Mouse (Mus musculus): ENCODE results near the gene Itgb8.
A peak's percentile ranks its signal among the peaks of the same experiment; 100 is the strongest.

The Itgb8 gene

DNA sequence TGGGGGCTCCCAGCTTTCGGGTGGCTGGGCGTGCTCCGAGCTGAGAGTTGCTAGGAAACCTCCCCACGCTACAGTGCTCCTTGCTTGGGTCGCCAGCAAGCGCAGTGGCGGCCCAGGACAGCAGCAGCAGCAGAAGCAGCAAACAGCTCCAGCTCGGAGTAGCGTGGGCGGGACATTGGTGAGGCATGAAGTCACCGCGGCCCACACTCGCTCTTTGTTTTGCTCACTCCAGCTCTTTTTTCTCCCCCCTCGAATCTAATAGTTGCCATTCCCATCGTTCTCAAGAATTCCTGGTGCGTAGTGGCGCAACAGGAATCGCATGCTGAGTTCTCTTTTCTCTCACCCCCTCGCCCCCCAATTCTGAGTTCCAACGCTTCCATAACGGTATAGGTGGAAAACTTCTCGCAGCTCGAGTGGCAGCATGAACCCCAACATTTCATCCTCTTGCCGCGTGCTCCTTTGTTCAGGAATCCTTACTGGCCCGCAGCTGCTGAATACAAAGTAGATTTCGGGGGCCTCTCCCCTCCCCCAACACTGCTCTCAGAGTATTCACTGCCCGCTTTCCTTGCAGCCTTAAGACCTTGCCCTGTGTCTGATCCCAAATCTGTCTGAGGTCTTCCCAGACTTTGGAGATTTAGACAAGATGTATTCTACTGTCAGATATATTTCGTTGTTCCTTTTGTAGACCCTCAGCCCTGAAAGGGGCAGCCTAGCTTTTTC, at the start of gene Itgb8:
Gene Itgb8 (minus strand): TSS at position 107 of the 720 bp plus-strand sequence.
- DNase-seq = peak; percentile 7 to 31

DNA sequence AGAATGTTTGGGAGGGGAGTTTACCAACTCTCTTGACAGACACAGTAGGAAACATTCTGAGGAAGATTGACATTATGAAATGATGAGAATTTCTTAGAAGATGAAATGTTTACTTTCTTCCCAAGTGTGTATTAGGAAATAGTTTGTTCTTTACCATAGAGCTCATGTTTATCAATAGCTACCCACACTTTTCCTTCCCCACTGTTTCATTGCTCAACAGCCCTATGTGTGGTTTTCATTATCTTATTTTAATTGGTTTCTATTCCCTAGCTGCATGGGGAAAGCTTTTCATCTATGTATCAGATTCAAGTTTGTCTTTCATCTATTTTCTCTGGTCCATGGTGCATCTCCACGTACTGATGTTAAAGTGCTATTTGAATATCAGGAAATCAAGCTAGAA, 37.7 kb upstream of the Itgb8 start:
- no peak for DNase-seq

DNA sequence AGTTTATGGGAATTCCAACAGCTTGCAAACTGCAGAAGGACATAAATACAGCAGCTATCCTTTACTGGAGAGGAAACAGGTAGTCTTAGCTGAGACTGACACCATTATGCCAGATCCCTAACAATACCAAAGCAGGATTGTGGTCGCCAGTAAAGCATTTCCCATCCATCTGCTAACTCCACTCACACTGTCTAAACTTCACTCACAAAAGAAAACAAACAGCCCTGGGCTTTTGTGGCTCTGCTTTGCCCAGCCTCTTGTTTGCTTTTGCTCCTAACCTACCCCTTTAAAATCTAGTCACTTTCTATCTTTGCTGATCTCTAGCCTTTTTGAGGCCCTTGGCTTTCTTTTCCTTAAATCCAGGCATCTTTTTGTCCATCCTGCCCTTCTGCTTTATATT, 35.0 kb upstream of the Itgb8 start:
- no peak for DNase-seq

DNA sequence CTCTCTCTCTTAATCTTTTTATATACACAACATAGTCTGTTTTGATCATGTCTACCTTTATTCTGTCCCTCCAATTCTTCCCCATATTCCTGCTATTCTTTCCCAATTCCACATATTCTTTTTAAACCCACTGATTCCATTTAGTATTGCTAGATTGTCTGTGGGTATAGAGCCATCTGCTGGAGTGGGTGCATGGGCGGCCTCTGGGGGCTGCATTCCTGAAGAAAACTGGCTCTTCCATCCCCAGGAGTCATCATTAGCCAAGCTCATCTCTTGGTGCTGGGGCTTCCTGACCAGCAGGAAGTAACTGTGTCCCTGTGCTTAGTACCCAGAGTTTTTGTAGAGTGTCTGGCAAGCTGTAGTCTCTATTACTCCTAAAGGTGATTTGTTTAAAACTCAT, 33.4 kb upstream of the Itgb8 start:
- no peak for DNase-seq

DNA sequence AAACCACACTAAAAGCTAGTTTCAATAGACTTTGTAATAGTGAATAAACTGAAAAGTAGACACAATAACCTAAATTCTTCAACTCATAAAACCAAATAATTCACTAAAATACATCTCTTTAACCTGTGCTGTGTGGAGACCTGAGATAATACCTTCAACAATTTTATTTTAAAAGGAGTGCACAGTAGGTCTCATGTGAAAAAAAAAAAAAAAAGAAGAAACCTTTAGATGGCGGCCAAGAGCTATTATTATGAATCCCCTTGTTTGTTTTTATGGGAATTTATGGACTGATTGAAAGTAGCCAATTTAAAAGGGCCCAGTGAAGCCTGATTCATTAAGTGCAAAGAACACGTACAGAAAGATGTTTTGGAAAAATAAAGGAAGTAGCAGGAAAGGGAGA, 31.4 kb upstream of the Itgb8 start:
- no peak for DNase-seq

DNA sequence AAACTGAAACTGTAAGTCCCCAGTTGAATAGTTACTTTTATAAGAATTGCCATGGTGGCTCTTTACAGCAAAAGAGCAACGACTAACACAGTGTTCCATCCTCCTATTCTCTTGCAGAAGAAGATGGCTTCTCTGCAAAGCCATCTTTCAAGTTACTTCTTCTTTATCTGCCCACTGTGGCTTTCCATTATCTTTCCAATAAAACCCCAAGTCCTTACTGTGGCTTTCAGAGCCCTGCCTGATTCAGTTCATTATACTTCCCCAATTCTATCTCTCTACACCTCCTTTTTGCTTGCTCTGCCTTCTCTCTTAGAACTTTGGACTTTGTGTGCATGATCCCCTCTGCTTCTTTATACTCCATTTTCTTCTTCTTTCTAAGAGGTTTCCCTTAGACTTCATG, 30.1 kb upstream of the Itgb8 start:
- no peak for DNase-seq

DNA sequence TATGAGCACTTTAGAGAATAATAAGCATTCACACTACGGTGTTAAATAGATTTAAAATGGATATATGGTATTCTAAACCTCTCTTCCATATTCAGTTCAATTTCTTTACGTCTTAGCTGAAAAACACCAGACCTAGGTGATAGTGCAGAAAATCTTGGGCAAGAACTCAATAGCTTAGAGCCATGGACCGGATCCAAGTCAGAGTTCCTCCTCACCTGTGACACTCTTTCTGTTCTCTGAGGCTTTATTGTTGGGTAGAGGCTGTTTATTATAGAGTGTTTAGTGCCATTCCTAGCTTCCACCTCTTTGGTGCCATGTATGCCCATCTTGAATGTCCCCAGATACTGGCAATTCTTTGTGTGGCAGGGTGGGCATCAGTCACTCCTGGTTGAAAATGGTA, 25.9 kb upstream of the Itgb8 start:
- DNase-seq = no peak

DNA sequence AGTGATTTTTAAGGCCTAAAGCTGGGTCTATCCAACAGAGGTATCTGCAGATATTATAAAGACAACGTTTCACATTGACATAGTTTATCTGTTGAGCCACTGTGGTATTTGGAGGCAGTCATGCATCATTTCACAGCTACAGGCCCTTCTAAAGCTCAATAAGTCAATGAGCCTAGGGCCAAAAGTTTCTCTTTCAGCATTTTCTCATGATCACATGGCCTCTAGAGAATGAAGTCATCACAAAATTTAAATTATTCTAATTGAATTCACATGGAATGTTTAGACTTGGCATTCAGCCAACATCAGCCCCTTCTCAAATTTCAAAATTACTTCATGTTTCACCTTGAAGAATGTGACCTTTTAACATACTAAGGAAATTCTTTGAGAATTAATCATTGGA, 10.0 kb upstream of the Itgb8 start:
- DNase-seq = no peak

DNA sequence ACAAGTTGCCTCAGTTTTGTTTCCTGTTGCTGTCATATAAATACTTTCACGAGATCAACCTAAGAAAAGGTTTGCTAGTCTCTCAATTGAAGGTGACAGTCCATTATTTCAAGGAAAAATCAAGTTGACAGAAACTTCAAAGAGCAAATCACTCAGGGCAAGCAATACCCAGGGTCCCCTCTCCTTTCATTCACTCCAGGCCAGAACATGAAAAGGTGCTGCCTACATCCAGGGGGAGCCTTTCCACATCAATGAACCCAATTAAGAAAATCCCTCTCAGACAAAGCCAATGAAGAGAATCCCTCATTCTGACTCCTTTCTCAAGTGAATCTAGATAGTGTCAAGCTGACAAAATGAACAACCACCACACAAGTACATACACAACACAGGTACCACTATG, 2.5 kb upstream of the Itgb8 start:
- no peak for DNase-seq

DNA sequence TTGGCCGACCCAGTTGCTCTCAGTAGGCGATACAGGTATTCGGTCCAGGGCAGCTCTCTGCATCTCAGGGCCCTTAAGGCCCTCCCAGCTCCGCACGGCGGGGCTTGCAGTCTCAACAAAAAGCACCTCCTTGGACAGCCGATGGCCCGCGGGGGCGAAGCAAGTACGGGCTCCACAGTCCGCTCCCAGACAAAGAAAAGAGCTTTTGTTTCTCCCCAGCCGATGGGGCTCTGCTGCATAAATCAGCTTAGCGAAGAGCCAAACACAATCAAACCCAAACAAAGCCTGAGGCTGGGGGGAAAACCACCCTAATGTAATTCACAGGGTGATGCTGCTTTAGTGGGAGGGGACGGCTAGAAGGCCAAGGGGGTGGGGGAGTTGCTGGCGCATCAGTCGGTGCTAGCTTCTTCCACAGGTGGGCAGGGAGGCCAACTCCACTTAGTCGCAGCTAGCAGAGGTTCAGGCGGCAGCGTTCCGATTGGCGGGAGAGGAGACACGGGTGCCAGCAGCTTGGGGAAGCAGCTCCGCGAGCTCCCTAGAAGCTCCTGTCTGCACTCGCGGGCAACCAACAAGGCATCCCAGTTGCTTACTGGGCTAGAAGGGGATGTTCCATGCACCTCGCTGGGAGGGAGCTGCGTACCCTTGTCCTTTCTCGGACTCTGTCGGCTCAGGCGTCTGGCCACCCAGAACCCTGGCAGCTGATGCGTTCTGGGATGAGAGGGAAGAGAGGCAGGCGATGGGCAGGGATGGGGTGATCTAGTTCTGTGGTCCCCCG, 494 bp downstream of the Itgb8 start:
- peak; percentile 5 to 18 for DNase-seq

DNA sequence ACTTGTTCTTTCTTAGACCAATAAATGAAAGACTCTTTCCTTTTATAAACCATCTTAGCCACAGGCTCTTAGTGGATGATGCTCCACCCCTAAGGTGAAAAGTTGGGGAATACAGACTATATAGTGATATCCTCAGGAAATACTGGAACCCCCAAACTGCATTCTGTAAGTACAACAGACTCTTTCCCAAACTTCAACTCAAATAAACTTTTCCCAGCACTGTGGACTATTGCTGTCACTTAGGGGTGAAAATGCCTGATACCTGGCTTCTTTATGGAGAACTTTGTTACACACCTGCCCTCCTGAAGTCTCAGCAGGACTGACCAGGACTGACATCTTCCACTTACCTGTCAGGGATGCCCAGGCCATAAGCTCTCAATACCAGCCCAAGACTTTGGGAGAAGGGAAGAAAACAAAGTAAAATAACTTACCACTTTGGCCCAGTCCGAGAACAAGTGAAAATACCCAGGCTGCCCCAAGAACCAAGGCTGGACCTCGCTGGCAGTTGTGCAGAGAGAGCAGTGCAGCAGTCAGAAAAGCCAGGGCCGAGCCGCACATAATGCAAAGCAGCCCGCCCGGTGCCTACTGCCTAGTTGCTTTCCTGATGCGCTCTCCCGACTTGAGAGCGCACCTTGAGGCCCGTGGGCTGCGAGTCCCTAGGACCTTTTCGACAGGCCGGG, 1.2 kb downstream of the Itgb8 start:
- no peak for DNase-seq

DNA sequence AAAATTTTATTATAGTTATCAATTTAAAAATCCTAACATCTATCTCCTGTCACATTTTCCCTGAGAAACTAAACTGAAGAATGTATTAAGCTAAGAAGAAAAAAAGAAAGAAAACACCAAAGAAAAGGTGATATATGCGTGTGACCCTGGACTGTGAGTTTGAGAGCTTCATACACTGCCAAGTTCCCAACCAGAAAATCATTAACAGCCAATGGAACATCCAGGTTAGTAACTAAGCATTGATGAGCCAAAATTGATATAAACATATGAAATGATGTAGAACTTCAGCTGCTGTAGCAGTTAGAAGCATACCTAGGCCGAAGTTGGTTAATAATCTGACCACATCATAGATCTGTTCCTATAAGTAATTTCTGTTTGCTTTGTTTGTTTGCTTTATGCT, 6.8 kb downstream of the Itgb8 start:
- DNase-seq = no peak

DNA sequence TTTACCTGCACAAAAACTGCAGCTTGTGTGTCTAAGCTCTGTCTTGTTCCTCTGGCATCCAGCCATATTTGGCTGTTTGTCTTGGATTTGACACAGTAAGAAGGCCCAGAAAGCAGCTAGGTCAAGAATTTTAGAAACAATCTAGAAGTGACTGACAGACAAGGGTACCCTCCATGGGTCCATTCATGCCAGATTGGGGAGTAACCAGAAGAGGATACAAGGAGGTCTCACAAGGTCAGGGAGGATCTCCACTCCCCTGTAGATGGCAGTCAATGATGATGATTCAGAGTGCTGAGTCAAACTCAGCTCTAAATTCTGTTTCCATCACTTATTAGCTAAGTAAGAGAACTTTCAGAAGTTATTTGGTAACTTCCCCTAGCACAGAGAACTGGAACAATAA, 8.2 kb downstream of the Itgb8 start:
- no peak for DNase-seq

DNA sequence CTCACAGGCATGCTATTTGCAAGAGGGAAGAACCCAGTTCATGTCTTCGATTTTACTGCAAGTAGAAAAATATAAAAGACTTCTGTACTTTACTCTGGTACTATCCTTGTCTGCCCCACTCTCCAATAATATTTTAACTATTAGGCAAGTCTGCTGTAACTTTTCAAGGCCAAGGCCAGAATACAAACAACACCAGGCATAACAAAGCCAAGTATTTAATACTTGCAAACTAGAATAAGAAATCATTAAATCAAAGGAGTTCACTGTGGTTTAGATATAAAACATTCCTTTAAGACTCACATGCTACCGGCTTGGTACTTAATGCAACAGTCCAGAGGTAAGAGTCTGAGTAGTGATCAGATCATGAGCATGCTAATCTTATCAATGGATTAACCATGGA, 9.0 kb downstream of the Itgb8 start:
- DNase-seq = no peak

DNA sequence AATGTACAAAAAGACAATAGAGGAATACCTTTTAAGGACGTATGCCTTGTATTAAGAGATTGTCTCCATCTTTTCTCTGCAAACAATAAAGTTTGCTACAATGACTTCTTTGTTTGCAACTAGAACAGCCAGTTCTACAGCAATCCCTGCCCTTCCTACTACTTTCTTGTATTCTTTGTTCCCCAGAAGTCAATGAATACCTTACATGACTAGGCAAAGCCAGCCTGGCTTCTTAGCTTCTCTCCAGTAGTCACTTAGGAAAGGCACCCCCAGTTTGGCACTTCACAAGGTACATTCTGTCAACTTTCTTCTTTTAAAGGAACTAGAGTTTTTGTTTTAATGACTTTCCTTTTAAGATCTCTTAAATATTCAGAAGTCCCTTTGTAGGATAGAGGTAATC, 10.7 kb downstream of the Itgb8 start:
- no peak for DNase-seq

DNA sequence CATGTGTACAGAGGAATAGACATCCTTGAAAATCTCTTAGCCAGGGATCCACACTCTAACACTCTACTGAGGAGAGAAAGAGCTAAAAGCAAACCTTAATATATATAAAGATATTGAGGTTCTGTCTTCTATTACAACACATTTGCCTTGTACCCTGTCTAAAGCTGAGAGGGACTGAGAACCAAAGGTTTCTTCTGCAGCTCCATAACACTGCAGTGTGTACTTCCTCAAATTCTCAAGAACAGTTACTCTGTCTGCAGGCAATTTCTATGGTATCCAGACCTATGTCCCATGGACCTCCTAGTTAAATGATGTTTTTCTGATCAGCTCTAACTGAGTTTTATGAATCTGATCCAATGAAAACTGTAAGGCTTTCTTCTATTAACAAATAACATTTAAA, 13.9 kb downstream of the Itgb8 start:
- no peak for DNase-seq

DNA sequence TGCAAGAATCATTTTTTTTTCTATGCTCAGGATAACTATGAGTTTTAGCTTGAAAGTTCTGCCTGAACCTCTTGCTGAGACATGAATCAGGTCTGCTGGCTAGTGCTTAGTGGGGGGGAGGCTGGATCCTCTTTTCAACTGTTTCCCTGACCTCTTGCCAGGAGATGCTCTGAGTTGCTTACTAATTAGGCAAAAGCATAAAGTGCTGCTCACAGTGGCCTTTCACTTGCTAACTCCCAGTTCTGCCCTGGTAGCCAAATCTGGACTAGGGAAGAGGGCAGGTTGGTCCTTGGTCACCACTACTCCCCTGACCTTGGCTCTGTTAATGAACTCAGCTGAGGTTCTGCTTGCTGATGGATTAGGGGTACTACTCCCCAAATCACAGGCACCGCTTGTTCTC, 19.2 kb downstream of the Itgb8 start:
- DNase-seq = no peak

DNA sequence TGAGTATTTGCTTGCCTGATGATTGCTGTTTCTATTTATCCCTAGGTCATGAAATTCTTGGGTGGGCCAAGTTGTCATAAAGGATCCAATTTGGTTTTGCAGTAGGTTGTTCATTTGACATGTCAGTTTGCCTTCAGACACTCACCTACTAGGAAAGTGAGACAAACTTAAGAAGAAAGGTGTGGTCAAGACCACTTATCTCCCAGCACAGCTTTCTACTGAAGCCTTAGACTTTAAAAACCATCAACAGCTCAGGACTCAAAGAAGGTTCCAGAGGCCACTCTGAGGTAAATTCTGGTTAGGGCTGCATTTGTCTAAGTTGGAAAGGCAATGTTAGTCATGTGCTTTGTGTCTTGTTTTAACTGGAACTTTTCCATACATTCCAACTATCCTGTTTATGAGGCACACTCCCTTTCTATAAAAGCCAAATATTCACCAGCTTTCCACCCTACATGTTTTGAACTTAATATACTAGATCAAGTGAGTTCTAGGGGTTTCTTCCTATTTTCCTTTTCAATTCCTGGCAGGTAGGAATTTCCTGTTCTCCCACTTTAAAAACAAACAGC, 20.8 kb downstream of the Itgb8 start:
- no peak for DNase-seq

DNA sequence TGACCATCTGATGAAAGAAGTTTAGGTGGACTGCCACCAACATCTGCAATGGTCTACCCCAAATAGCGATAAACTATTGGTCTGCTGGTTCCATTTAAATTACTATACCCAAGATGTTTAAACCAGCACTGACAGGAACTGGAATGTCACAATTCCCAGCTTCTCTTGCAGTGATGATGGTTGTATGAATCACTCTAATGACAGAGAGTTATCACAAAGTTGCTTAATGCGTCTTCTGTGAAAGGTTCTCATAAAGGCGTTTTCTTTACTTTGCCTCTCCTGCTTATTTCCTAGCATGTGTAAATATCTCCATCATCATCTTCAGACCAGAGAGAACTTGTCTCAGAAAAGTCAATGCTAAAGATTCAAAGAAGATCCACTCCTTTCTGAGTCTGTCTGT, 23.4 kb downstream of the Itgb8 start:
- DNase-seq = no peak

DNA sequence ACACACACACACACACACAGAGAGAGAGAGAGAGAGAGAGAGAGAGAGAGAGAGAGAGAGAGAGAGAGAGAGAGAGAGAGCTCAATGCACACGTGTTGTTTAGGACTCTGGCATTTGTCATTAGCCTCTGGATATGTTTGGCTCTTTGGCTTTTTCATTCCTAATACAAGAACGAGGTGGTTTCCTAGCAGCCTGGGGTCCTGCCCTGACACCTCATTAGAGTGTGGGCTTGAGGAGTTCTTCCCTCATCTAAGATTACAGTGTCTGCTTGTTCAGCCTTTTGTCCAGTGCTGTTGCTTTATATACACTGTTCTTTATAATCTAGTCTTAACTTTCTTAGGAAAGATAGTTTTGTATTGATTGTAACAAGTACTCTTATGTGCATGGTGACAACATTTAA, 27.1 kb downstream of the Itgb8 start:
- DNase-seq = no peak

DNA sequence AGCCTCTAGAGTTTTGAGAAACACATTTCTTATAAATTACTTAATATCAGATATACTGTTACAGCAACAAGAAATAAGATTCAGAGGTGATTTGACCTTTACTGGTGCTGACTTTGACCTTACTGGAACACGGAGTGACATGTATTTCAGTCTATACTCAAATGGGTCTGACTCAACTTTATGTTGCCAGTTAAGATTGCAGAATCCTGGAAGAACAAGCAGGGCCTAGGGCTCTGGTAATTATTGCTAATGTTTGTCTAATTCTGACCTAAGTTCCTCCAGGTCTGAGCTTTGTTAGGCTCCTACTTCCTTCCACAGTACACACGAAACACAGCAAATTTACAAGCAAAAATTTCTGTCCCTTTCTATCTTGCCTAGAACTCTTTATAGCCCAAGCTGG, 28.0 kb downstream of the Itgb8 start:
- no peak for DNase-seq

DNA sequence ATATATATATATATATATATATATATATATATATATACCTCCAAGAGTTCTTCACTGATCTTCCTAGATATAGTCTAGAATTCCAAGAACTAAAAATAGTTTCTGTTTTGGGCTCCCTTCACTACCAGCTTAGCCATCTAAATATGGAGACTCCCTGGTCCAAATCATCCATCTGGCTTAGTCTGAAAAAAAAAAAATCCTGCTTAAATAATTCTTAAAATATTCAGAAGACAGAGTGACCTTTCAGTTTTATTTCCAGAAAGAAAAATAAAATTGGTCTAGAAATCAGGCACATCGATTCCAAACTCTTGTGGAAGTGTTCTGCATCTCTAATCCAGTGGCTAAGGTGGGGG, 28.6 kb downstream of the Itgb8 start:
- no peak for DNase-seq

DNA sequence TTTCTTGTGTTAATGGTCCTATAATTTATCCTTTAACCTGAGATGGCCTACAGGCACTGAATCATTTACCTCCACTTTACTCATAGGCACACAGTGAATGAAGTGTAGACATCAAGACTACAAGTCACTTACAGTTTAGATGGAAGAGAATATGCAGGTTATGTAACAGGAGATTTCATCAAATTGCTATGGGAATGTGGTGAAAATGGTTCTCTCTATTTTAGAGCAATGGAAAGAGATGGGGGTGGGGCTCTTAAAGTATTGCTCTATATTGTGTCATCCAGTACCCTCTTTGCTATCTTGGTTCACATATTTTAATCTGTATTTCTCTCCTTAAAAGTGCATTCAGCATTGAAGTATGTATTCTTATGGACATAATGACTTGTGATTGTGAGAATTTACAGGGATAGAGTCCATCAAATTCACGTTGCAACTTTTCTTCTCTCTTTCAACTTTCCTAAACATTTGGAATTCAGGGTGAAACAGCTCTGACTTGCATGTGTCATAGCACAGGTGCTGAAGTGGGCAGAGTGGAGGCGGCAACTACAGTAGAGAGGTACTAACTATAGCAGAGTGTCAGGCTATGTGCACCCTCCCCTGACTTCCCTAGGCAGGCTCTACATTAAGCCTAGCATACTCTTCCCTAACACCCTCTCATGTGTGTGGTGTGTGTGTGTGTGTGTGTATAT, 29.1 kb downstream of the Itgb8 start:
- DNase-seq = no peak

All from spleen, adult 18-20 months (tissue).